Mouse (Mus musculus): ENCODE results near the gene Snx29.
"Not testable (repeated sequence)": the region's sequence is repeated elsewhere in the genome, so short reads cannot be mapped to it uniquely, and the experiment has no call there.

Snx29 gene

DNA sequence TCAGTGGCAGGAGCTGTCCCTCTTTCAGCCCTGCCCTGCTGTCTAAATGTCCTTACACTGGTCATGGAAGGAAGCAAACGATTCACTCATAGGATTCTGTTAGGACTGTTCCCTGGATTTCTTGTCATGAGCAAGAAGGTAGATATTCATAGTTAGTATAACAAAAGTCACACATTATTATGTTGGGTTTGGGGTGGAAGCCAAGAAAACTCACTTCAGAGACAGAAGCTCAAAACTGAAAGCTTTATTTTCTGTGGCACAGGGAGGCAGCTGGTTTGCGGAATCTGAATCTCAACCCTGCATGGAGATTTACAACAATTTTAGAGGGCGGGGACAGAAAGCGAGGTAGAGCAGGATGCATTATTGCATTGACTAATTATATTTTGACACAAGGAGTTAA, 86.0 kb downstream of the Snx29 start:
- no peak for DNase-seq

DNA sequence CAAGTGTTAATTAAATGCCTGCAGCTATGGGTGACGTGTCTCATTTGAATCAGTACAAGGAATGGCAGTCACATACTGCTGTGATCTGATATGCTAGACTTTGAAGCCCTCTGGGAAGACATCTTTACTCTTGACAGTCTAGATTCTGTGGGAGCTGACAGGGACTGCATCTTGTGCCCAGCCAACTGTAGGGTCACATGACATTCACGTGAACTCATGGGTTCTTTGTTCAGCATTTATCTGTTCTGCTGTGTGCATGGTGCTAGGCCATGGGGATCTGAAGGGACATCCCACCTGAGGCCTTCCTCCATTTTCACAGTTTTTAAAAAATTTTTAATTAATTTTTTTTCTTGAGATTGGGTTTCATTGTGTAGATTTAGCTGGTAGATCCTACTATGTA, 91.9 kb downstream of the Snx29 start:
- DNase-seq, result no peak

- DNase-seq, result peak; percentile 70
These were observed 95.5 kb downstream of the Snx29 start for GRCm38 (mm10) chr16:11418183-11418588.

DNA sequence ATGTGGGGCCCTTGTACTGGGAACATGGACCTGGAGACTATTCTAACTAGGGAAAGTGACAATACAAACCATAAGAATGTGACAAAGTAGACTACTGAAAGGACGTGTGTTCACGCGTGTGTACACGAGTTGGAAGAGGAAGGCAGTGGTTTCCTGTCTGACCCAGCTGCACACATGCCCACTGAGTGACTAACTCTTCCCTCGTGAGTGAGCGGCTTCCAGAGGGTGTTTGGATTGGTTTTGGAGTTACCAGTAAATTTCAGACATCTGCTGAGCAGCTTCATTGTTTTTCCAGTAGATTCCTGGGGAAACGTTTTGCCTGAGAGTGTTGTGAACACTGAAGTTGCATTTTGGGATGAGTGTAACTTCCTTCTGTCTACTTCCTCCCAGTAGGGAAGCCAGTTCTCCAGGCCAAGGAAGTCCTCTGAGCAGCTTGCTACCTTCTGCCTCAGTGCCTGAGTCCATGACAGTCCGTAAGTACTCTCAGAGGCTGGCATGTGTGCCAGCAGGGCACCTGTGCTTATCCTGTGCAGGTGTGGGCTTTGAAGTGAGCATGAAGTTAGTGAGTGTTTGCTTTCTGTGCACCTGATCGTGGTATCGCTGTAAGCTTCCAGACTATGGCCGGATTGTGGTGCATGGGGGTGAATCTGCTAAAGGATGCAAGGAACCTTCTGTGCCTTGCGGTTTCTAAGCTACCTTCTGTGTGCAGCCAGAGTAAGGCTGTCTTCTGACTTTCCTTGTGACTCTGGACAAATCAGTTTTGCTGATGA, 97.8 kb downstream of the Snx29 start:
- DNase-seq, result no peak

- no peak for DNase-seq
These were observed 99.5 kb downstream of the Snx29 start for GRCm38 (mm10) chr16:11422165-11422564.

DNA sequence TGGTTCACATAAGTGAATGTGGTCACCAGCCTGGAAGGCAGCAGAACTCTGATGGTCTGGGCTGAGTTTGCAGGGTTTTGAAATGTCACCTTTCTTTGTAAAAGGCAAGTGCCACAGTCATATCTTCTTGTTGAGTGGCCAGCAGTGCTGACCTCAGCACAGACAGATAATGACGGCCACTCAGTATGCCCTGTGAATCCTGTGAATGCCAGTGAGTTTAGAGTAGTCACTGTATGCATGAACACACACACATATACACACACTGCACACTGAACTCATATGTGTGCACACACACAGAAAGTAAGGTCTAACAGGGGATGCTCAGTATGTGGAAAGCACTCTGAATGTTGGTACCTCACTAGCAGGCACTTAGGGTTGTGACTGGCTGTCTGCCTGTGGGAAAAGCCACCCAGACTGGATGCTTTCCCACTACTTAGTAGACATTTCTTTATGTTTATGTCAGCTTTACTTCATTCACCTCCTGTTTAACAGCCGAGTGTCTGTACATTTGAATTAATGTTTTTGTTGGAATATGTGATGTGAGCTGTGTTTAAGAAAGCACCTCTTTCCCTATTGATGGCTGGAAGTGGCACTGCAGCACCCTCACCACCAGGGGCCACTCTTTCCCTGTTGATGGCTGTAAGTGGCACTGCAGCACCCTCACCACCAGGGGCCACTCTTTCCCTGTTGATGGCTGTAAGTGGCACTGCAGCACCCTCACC, 100.3 kb downstream of the Snx29 start:
- DNase-seq, result no peak

DNA sequence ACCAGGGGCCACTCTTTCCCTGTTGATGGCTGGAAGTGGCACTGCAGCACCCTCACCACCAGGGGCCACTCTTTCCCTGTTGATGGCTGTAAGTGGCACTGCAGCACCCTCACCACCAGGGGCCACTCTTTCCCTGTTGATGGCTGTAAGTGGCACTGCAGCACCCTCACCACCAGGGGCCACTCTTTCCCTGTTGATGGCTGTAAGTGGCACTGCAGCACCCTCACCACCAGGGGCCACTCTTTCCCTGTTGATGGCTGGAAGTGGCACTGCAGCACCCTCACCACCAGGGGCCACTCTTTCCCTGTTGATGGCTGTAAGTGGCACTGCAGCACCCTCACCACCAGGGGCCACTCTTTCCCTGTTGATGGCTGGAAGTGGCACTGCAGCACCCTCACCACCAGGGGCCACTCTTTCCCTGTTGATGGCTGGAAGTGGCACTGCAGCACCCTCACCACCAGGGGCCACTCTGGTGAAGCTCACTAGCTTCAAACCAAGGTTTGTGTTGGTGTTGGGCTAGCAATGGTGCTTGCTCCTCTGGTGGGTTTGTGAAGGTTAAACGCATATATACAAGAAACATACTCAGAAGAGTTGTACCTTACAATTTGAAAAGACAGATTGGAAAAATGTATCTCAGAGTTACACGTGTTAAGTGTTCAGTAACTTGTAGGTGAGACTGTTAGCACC, 101.0 kb downstream of the Snx29 start:
- DNase-seq, result peak; percentile 53

DNA sequence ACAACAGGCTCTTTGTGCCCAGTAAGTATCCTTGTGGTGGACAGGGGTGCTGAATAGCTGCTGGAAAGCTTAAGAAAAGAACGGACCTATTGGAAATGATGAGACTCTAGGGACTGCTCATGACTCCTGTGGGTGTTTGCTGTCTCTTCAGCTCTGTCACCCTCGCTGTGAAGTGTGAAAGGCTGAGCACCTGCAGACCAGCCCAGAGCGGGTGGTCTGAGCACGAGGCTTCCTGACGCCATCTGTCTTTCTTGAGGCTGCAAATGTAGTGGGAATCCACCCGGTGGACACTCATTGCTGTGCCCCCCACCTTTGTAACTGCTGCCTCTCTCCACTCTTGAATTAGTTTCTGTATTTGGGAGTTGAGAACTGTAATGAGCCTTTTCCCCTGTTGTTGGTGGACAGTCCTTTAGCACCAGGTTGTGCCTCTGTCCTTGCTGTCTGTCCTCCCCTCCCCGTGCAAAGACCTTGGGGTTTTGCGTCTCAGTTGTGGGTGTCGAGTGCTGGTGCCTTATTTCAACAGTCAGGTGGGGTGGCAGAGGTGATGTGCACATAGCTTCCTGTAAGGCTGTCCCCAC, 101.9 kb downstream of the Snx29 start:
- DNase-seq, result no peak

GRCm38 (mm10) chr16:11425279-11425678, 102.6 kb downstream of the Snx29 start:
- no peak for DNase-seq

GRCm38 (mm10) chr16:11426810-11427537, 104.3 kb downstream of the Snx29 start:
- no peak for DNase-seq

GRCm38 (mm10) chr16:11429784-11430183, 107.1 kb downstream of the Snx29 start:
- no peak for DNase-seq

- no peak for DNase-seq
These were observed 107.8 kb downstream of the Snx29 start for GRCm38 (mm10) chr16:11430520-11430919.

- no peak for DNase-seq
These were observed 111.1 kb downstream of the Snx29 start for GRCm38 (mm10) chr16:11433779-11434178.

DNA sequence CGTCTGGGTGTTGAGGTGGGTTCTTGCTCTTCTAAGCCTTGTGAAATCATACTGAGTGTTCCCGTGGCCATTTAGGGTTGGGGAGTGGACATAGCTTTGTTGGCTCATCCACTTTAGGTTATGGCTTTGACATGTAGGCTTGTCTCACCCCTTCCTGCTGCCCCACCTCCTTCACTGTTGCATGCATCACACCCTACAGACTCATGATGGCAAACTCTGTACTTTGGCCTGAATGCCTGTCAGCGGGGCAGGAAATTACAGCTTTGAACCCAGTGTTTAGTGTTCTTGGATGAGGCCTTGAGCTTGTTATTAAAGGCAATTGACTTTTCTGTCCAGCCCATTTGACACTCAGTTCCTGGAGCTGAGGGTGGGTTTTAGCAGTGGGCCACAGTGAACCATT, 114.9 kb downstream of the Snx29 start:
- DNase-seq, result no peak

- no peak for DNase-seq
These were observed 116.7 kb downstream of the Snx29 start for GRCm38 (mm10) chr16:11439417-11439816.

DNA sequence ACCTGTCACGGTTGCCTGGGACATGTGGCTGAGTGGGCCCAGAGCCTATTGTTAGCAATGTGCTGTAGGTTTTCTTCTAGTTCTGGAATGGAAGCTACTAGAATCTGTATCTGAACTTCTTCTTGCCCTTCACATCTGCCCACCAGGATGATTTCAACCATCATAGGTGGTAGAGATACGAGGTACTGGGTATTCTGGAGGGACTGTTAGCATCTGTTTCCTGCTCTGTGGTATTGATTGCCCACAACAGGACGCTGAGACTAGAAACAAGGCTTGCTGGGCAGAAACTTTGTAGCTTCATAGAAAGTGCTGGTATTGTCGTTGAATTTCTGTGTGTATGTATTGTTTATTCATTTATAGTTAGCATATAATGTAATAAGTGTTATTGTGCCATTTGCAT, 118.9 kb downstream of the Snx29 start:
- no peak for DNase-seq

DNA sequence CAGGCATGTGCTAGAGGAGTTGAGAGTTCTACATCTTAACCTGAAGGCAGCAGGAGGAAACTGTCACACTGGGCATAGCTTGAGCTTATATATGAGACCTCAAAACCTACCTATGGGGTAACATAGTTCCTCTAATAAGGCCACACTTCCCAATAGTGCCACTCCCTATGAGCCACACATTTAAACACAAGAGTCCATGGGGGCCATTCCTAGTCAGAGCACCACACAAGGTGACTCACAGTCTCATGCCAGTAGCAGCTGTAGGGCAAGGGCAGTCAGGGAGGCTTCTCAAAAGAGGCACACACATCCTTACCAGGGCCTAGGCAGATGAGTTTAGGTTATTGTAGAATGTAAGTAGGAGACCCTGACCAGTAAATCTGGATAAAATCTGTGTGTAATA, 119.8 kb downstream of the Snx29 start:
- DNase-seq, result no peak

DNA sequence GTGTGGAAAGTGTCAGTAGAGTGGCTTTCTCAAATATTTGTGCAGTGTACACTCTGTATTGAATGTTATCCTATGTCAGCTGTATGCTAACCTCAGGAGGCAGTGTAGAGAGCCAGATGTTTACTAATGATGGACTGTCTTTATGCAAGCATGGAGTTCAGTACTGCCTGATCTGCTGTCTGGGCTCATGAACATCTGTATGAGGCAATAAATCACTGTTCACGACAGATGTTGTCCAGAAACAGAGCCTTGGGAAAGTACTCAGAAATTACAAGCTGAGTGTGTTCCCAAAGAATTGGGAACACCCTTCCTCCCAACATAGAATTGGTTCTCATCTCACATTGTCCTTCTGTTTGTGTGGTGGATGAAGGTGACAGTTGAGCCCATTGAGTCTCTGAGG, 121.9 kb downstream of the Snx29 start:
- DNase-seq, result no peak

DNA sequence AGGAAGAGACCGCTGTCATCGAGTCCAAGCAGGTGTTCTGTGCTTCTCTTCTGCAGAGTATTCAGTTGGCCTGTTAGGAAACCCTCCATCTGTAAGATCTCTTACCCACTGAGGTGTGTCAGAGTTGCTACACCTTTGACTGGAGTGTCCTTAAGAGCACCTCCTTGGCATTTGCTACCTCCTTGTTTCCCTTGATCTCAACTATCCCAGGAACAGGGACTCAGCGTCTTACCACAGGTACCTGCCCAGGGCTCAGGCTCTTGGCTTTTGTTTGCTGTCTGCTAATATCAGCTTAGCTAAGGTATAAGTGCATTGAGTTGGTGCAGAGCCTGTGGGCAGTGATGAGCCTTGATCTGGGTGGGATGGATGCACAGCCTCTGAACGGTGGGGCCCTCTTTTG, 124.3 kb downstream of the Snx29 start:
- no peak for DNase-seq

- DNase-seq, result no peak
These were observed 125.2 kb downstream of the Snx29 start for GRCm38 (mm10) chr16:11447905-11448304.

GRCm38 (mm10) chr16:11448696-11449095, 126.0 kb downstream of the Snx29 start:
- DNase-seq, result not testable (repeated sequence)

DNA sequence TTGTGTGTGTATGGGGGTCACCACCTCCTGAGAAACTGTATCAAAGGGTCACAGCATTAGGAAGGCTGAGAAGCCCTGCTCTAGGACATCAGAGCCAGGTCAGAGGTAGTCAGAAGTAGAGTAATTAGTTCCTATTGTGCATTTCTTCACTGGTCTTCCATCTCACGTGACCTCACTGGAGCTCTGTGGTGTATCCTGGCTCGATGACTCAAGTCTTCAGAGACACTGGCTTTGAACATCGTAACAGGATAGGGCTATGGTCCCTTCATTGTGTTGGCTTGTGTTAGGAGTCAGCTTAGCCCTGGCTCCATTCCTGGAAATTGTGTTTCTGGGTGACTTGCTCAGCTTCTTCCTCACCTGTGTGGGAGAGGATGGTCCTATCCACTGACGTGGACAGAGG, 126.6 kb downstream of the Snx29 start:
- DNase-seq, result no peak

GRCm38 (mm10) chr16:11450626-11451025, 127.9 kb downstream of the Snx29 start:
- no peak for DNase-seq
